Mouse (Mus musculus) frontal cortex, postnatal 14 days (tissue): ENCODE measurements around the gene Gm5640.
"Not testable (repeated sequence)": the region's sequence is repeated elsewhere in the genome, so short reads cannot be mapped to it uniquely, and the experiment has no call there.

ENCODE experiments used
- DNase-seq, 2 experiments: peaks; one replicate each; pipeline ENCODE4 v3.0.0; 2022; ENCODE audit warnings: low spot score in 2 of 2

The Gm5640 gene

GRCm38 (mm10) chrX:74645466-74646323 lies at the start of gene Gm5640:
Gene Gm5640 (minus strand): TSS chrX:74645635.
- DNase-seq = peak in 1 of 2 experiments; percentile 9

GRCm38 (mm10) chrX:74646393-74646792 lies 958 bp upstream of the Gm5640 start:
- DNase-seq = not testable (repeated sequence)

GRCm38 (mm10) chrX:74592379-74592778 lies 53.1 kb downstream of the Gm5640 start, which contains the start of gene Olfr1325:
Gene Olfr1325 (plus strand): TSS chrX:74592679.
- no peak for DNase-seq
